Mouse (Mus musculus) olfactory bulb, adult 2 months (tissue): Measurements from ENCODE around the gene Ube2h.

Source experiments
- CTCF ChIP-seq: fragments of 200-500 bp; IDR thresholded peaks from 2 replicates; pipeline ENCODE4 v1.5.1; 2012; ENCODE audit warnings: low read depth, mild to moderate bottlenecking, low read length, moderate library complexity; ENCODE audit not compliant: insufficient read depth
- POLR2A ChIP-seq: fragments of 200-500 bp; IDR thresholded peaks from 2 replicates; pipeline ENCODE4 v1.6.1; 2012; ENCODE audit warnings: mild to moderate bottlenecking, low read depth, low read length, moderate library complexity; ENCODE audit not compliant: insufficient read depth

DNA sequence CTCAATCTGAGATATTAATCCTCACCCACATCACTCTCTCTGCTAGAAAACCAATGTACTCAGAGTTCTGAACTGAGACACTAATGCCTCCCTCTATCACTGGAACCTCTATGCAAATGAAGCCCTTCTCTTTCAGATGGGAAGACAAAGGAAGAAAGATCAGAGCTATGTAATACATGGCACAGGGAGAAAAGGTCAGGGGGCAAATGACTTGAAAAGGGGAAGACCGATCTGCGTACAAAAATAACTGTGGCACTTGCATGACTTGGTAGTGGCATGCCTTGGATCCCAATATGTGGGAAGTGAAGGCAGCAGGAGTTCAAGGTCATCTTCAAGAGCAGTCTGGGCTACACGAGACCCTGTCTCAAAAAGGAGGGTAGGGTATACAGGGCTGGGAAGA lies 31.4 kb downstream of the Ube2h start:
- TF ChIP-seq POLR2A (no peak), CTCF (no peak)
